Mouse (Mus musculus) ES-E14 (cell line): ENCODE data around the gene Rab8b. TPM values are rescaled to one million over a fixed set of nuclear protein-coding genes. Genes with fewer than 3 reads are reported as not detected.

Source experiments
- DNase-seq: peaks from one replicate; pipeline ENCODE4 v3.0.0-alpha.2; 2013; ENCODE audit warnings: low read depth, low spot score
- H3K27ac ChIP-seq: 2 replicates; pipeline ENCODE4 v1.5.1; 2012; ENCODE audit warnings: low read depth, mild to moderate bottlenecking, low read length, moderate library complexity, mixed read lengths; ENCODE audit not compliant: poor library complexity, insufficient read depth, severe bottlenecking
- H3K36me3 ChIP-seq: 2 replicates; pipeline ENCODE4 v1.6.1; 2012; ENCODE audit warnings: mild to moderate bottlenecking, low read length, moderate library complexity, mixed read lengths; ENCODE audit not compliant: control insufficient read depth, poor library complexity, insufficient read depth, severe bottlenecking
- H3K4me1 ChIP-seq, 2 experiments: fragments of 150-350 bp in 1 of 2; sonication (generic) in 1 of 2; 2 replicates each; pipeline ENCODE4 v1.6.1; 2012; ENCODE audit warnings: low read length in 2 of 2, mild to moderate bottlenecking in 1 of 2, mixed read lengths in 1 of 2; ENCODE audit not compliant: control insufficient read depth in 2 of 2, insufficient read depth in 2 of 2, poor library complexity in 1 of 2
- H3K4me3 ChIP-seq, 2 experiments: fragments of 150-350 bp in 1 of 2; sonication (generic) in 1 of 2; 2 replicates each; pipeline ENCODE4 v1.5.1; 2012; ENCODE audit warnings: low read length in 2 of 2, low read depth in 1 of 2, mild to moderate bottlenecking in 1 of 2, mixed read lengths in 1 of 2; ENCODE audit not compliant: insufficient read depth in 1 of 2, poor library complexity in 1 of 2, severe bottlenecking in 1 of 2
- H3K9ac ChIP-seq: 2 replicates; pipeline ENCODE4 v1.6.1; 2012; ENCODE audit warnings: low read depth, mild to moderate bottlenecking, low read length, mixed read lengths; ENCODE audit not compliant: poor library complexity, insufficient read depth, severe bottlenecking
- H3K9me3 ChIP-seq: fragments of 150-350 bp; sonication (generic); 2 replicates; pipeline ENCODE4 v1.6.1; 2012; ENCODE audit warnings: low read depth, mild to moderate bottlenecking, low read length; ENCODE audit not compliant: control insufficient read depth, insufficient read depth
- CHD2 ChIP-seq: IDR thresholded peaks from 2 replicates; pipeline ENCODE4 v1.6.1; 2014; ENCODE audit warnings: mild to moderate bottlenecking, low read depth, low read length, inconsistent platforms
- HCFC1 ChIP-seq: IDR thresholded peaks from 2 replicates; pipeline ENCODE4 v1.6.1; 2012; ENCODE audit warnings: low read length, inconsistent platforms, borderline replicate concordance; ENCODE audit not compliant: insufficient read depth
- MAFK ChIP-seq: IDR thresholded peaks from 2 replicates; pipeline ENCODE4 v1.6.1; 2014; ENCODE audit warnings: mild to moderate bottlenecking, low read depth, low read length, inconsistent platforms; ENCODE audit not compliant: insufficient read depth
- ZC3H11A ChIP-seq: IDR thresholded peaks from 2 replicates; pipeline ENCODE4 v1.6.1; 2012; ENCODE audit warnings: low read depth, mild to moderate bottlenecking, inconsistent platforms, low read length, borderline replicate concordance
- ZNF384 ChIP-seq: IDR thresholded peaks from 2 replicates; pipeline ENCODE4 v1.6.1; 2012; ENCODE audit warnings: low read depth, low read length, inconsistent platforms
- in situ Hi-C, 2 experiments: fragments of 600-800 bp; cut with MboI; formaldehyde crosslinking; loops; one replicate each; pipeline ENCODE4 v1.15.1; 2025; ENCODE audit warnings: low sequenced_read_pairs in 2 of 2, inconsistent platforms in 1 of 2; ENCODE audit not compliant: unreplicated experiment in 2 of 2
- total RNA-seq: library from RNA; depleted of rRNA; stranded (reverse); fragments of 300-350 nt; gene quantifications from 2 replicates; pipeline ENCODE4 v1.2.3, GENCODE M21; 2012

Gene Rab8b
- total RNA-seq, 1 experiment: 7.9 TPM

GRCm38 (mm10) chr9:66912304-66912703 is 7.2 kb downstream of the Rab8b start:
- Histone ChIP-seq H3K9me3 (no peaks in the 10 kb centered on the region), H3K27ac (no peak overlapping the region), H3K4me3 (no peak overlapping the region), H3K9ac (no peak overlapping the region), H3K4me1 (peaks cover 0 to 2% of the 10 kb centered on the region in 2 experiments; a peak in 1 of 4 replicates), H3K36me3 (no peaks in the 10 kb centered on the region)
- no peak for TF ChIP-seq HCFC1
- no peak for TF ChIP-seq ZC3H11A
- in situ Hi-C loops: no loop called here
- no peak for DNase-seq

GRCm38 (mm10) chr9:66910677-66911076 is 8.8 kb downstream of the Rab8b start:
- Histone ChIP-seq H3K27ac (no peak overlapping the region), H3K9ac (no peak overlapping the region), H3K4me1 (peaks cover 0 to 2% of the 10 kb centered on the region in 2 experiments; a peak in 1 of 4 replicates), H3K36me3 (no peaks in the 10 kb centered on the region), H3K9me3 (no peaks in the 10 kb centered on the region), H3K4me3 (no peak overlapping the region)
- in situ Hi-C loops: no loop called here
- no peak for TF ChIP-seq ZC3H11A
- no peak for TF ChIP-seq CHD2
- TF ChIP-seq MAFK: no peak
- no peak for TF ChIP-seq ZNF384
- TF ChIP-seq HCFC1: no peak
- DNase-seq: no peak

GRCm38 (mm10) chr9:66909922-66910321 is 9.6 kb downstream of the Rab8b start:
- Histone ChIP-seq H3K27ac (no peak overlapping the region), H3K4me1 (peaks cover 0 to 2% of the 10 kb centered on the region in 2 experiments; a peak in 1 of 4 replicates), H3K9me3 (no peaks in the 10 kb centered on the region), H3K36me3 (no peaks in the 10 kb centered on the region), H3K9ac (no peak overlapping the region), H3K4me3 (no peak overlapping the region)
- TF ChIP-seq ZNF384 (no peak), CHD2 (no peak), MAFK (no peak), HCFC1 (no peak), ZC3H11A (no peak)
- DNase-seq: no peak
- in situ Hi-C loops: no loop called here

- DNase-seq: no peak
- in situ Hi-C loops: no loop called here
These were observed 11.6 kb downstream of the Rab8b start for GRCm38 (mm10) chr9:66907746-66908397.

More at GRCm38 (mm10) chr9:66907746-66908397, 11.6 kb downstream of the Rab8b start:
- H3K27ac ChIP-seq: no peak overlapping the region
- TF ChIP-seq ZNF384: no peak
- TF ChIP-seq HCFC1: no peak
- no peak for TF ChIP-seq CHD2
- TF ChIP-seq ZC3H11A: no peak
- no peak for TF ChIP-seq MAFK
- no peaks in the 10 kb centered on the region for H3K9me3 ChIP-seq
- H3K36me3 ChIP-seq: no peaks in the 10 kb centered on the region
- peaks cover 0 to 2% of the 10 kb centered on the region in 2 experiments; a peak in 1 of 4 replicates for H3K4me1 ChIP-seq
- H3K9ac ChIP-seq: no peak overlapping the region
- H3K4me3 ChIP-seq: no peak overlapping the region
